Mouse (Mus musculus): ENCODE measurements around the gene B4galnt2. TPM values are rescaled to one million over a fixed set of nuclear protein-coding genes. Genes with fewer than 3 reads are reported as not detected.

Gene B4galnt2
- total RNA-seq, 2 experiments from 2014 or later: not detected

- intact Hi-C loops (cut with DNase I): no loop called here
- no peak for DNase-seq (ENCODE audit: low spot score)
These were observed 71.7 kb downstream of the B4galnt2 start for GRCm38 (mm10) chr11:95842953-95843352.

GRCm38 (mm10) chr11:95842074-95842681, 72.5 kb downstream of the B4galnt2 start, which contains the start of gene Abi3:
Gene Abi3, minus strand, starts transcription at chr11:95842476.
- DNase-seq (ENCODE audit: low spot score): peak; percentile 65
- intact Hi-C loops (cut with DNase I): no loop called here

- DNase-seq (ENCODE audit: low spot score): no peak
These were observed 73.2 kb downstream of the B4galnt2 start for GRCm38 (mm10) chr11:95841498-95841830.

GRCm38 (mm10) chr11:95840694-95841497, 73.8 kb downstream of the B4galnt2 start:
- intact Hi-C loops (cut with DNase I): no loop called here
- no peak for DNase-seq (ENCODE audit: low spot score)

More at GRCm38 (mm10) chr11:95841498-95841830, 73.2 kb downstream of the B4galnt2 start:
- intact Hi-C loops (cut with DNase I): no loop called here

- no peak for DNase-seq (ENCODE audit: low spot score)
- intact Hi-C loops (cut with DNase I): no loop called here
These were observed 75.5 kb downstream of the B4galnt2 start for GRCm38 (mm10) chr11:95838999-95839868.

GRCm38 (mm10) chr11:95838598-95838997, 76.1 kb downstream of the B4galnt2 start:
- intact Hi-C loops (cut with DNase I): no loop called here
- no peak for DNase-seq (ENCODE audit: low spot score)

- intact Hi-C loops (cut with DNase I): no loop called here
- peak; percentile 75 for DNase-seq (ENCODE audit: low spot score)
These were observed 77.6 kb downstream of the B4galnt2 start, which contains the start of gene Gngt2 for GRCm38 (mm10) chr11:95837059-95837458. Gene Gngt2, plus strand, starts transcription at chr11:95837216.

GRCm38 (mm10) chr11:95836433-95836832, 78.3 kb downstream of the B4galnt2 start:
- DNase-seq (ENCODE audit: low spot score): no peak
- intact Hi-C loops (cut with DNase I): no loop called here

- intact Hi-C loops (cut with DNase I): no loop called here
- no peak for DNase-seq (ENCODE audit: low spot score)
These were observed 78.9 kb downstream of the B4galnt2 start for GRCm38 (mm10) chr11:95835832-95836231.

- intact Hi-C loops (cut with DNase I): no loop called here
- no peak for DNase-seq (ENCODE audit: low spot score)
These were observed 79.7 kb downstream of the B4galnt2 start for GRCm38 (mm10) chr11:95834742-95835710.

GRCm38 (mm10) chr11:95834143-95834667, 80.5 kb downstream of the B4galnt2 start:
- intact Hi-C loops (cut with DNase I): no loop called here
- no peak for DNase-seq (ENCODE audit: low spot score)

- DNase-seq (ENCODE audit: low spot score): no peak
- intact Hi-C loops (cut with DNase I): no loop called here
These were observed 81.0 kb downstream of the B4galnt2 start for GRCm38 (mm10) chr11:95833631-95834142.

- intact Hi-C loops (cut with DNase I): no loop called here
These were observed 81.6 kb downstream of the B4galnt2 start for GRCm38 (mm10) chr11:95833006-95833570.

GRCm38 (mm10) chr11:95832129-95833005, 82.3 kb downstream of the B4galnt2 start:
- intact Hi-C loops (cut with DNase I): no loop called here

More at GRCm38 (mm10) chr11:95833006-95833570, 81.6 kb downstream of the B4galnt2 start:
- DNase-seq (ENCODE audit: low spot score): no peak

GRCm38 (mm10) chr11:95831641-95832040, 83.0 kb downstream of the B4galnt2 start:
- no peak for DNase-seq (ENCODE audit: low spot score)
- intact Hi-C loops (cut with DNase I): no loop called here

More at GRCm38 (mm10) chr11:95832129-95833005, 82.3 kb downstream of the B4galnt2 start:
- no peak for DNase-seq (ENCODE audit: low spot score)

GRCm38 (mm10) chr11:95831276-95831619, 83.4 kb downstream of the B4galnt2 start:
- no peak for DNase-seq (ENCODE audit: low spot score)
- intact Hi-C loops (cut with DNase I): no loop called here

GRCm38 (mm10) chr11:95830411-95831275, 84.0 kb downstream of the B4galnt2 start:
- DNase-seq (ENCODE audit: low spot score): no peak
- intact Hi-C loops (cut with DNase I): no loop called here
